Comparison of ENCODE assay signal across 28 mouse cellular contexts in the genomic region with DNA sequence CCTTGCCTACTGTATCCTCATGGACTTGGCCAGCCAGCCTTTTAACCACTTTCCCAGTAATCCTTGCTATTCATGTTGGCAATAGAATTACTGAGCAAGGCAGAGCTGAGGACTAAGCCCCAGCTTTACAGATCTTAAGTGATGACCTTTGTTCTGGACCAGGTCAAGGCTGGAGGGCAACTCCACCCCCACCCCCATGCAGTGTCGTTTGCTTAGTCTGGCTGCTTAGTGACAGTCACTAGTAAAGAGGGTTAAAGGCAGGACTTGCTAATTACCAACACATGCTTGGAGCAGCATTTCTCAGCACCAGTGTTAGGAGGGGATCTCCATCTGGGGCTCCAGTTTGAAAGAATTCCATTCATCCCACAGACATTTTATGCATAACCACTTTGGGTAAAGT.
DNase-seq lines count a peak whose midpoint lies in the region.
"Had no signal": no experiment of that assay in that cellular context is flagged by ENCODE, and none has a peak within 500 bp of the region (broad histone marks: within the 10 kb centered on the region; RNA-seq: fewer than 3 reads in every experiment).

No protein-coding gene starts in this region.

- peak; percentile 57 for DNase-seq in retina, postnatal 1 day
- DNase-seq in retina, embryonic 14.5 days (ENCODE audit: low spot score) = no peak
- peak; percentile 22 for DNase-seq in embryo, embryonic 11.5 days (ENCODE audit: low read depth, low spot score)
- DNase-seq in limb, embryonic 10.5 days (ENCODE audit: low spot score) = peak; percentile 54
- DNase-seq in spleen, postnatal 10 days (ENCODE audit: low spot score in 2 of 2) = no peak
- DNase-seq in heart, adult 11 months = no peak
- DNase-seq in frontal cortex, postnatal 10 days (ENCODE audit: low spot score in 2 of 2) = no peak
- DNase-seq: adrenal gland, postnatal 10 days; cerebellum, adult 2 months; cerebellum, postnatal 25 days; gastrocnemius, postnatal 14 days; heart, adult 18-20 months; heart, postnatal 10 days; kidney, adult 2 months; lung, adult 2 months; lung, postnatal 14 days; right cerebral cortex, adult 18-20 months; right cerebral cortex, postnatal 4 days; thymus, adult 18-20 months; thymus, postnatal 36 days had no signal

- peaks cover 36% of the 10 kb centered on the region for H3K4me1 ChIP-seq in limb, embryonic 10.5 days
- H3K4me1 ChIP-seq: heart, embryonic 12.5 days; liver, embryonic 12.5 days; stomach, embryonic 15.5 days had no signal

- WGBS in limb, embryonic 10.5 days = 0% methylated on average over 1 of the region's 1 CpGs

- no peak overlapping the region for H3K4me3 ChIP-seq in limb, embryonic 10.5 days
- H3K4me3 ChIP-seq: embryonic facial prominence, embryonic 13.5 days; erythroblast, embryonic 14.5 days; forebrain, embryonic 13.5 days; heart, embryonic 12.5 days; limb, embryonic 13.5 days; liver, embryonic 12.5 days; stomach, embryonic 15.5 days had no signal

- H3K27me3 ChIP-seq in limb, embryonic 10.5 days (ENCODE audit: low read depth, poor library complexity, severe bottlenecking) = peaks cover 5% of the 10 kb centered on the region; the same call in 1 of the 2 replicates
- H3K27me3 ChIP-seq: embryonic facial prominence, embryonic 13.5 days; forebrain, embryonic 13.5 days; liver, embryonic 12.5 days; stomach, embryonic 15.5 days had no signal

- H3K9me3 ChIP-seq in limb, embryonic 10.5 days (replicated peaks) = no peaks in the 10 kb centered on the region
- H3K9me3 ChIP-seq: embryonic facial prominence, embryonic 13.5 days; forebrain, embryonic 13.5 days; heart, embryonic 12.5 days; limb, embryonic 13.5 days; liver, embryonic 12.5 days; stomach, embryonic 15.5 days had no signal

- no peaks in the 10 kb centered on the region for H3K36me3 ChIP-seq in limb, embryonic 10.5 days
- H3K36me3 ChIP-seq: embryonic facial prominence, embryonic 13.5 days; heart, embryonic 12.5 days; limb, embryonic 13.5 days; liver, embryonic 12.5 days; stomach, embryonic 15.5 days had no signal

- no peak overlapping the region for H3K27ac ChIP-seq in limb, embryonic 10.5 days
- H3K27ac ChIP-seq: embryonic facial prominence, embryonic 13.5 days; forebrain, embryonic 13.5 days; kidney, postnatal 0 days; limb, embryonic 13.5 days; liver, embryonic 12.5 days; stomach, embryonic 15.5 days had no signal

Comparison
In these comparisons a context has a peak if more than half of its experiments do, and no peak if none do; other contexts are left out.
1. DNase-seq: peak in retina, postnatal 1 day (single experiment), embryo, embryonic 11.5 days (single experiment) and limb, embryonic 10.5 days (single experiment); none in retina, embryonic 14.5 days (single experiment), spleen, postnatal 10 days (0 of 2), heart, adult 11 months (single experiment) and frontal cortex, postnatal 10 days (0 of 2).